Mouse (Mus musculus) stomach, postnatal 0 days (tissue): ENCODE data around the gene Arl2bp. TPM values are rescaled to one million over a fixed set of nuclear protein-coding genes. Genes with fewer than 3 reads are reported as not detected.

Experiments
- ATAC-seq: fragments of 200-750 bp; cut with Nextera tagmentation; 2 replicates; pipeline ENCODE4 v1.8.0; 2017; ENCODE audit not compliant: low FRiP score, low TSS enrichment
- DNase-seq: peaks from one replicate; pipeline ENCODE4 v3.0.0-alpha.2; 2016; ENCODE audit warnings: low spot score
- H3K27ac ChIP-seq: fragments of 300-500 bp; sonication (generic); replicated peaks from 2 replicates; pipeline ENCODE4 v1.5.1; 2014; ENCODE audit warnings: mild to moderate bottlenecking, control low read depth
- H3K27me3 ChIP-seq: fragments of 300-500 bp; sonication (generic); 2 replicates; pipeline ENCODE4 v1.6.1; 2014; ENCODE audit warnings: low read length; ENCODE audit not compliant: control insufficient read depth, insufficient read depth
- H3K36me3 ChIP-seq: fragments of 300-500 bp; sonication (generic); 2 replicates; pipeline ENCODE4 v1.6.1; 2014; ENCODE audit warnings: low read length, mixed read lengths; ENCODE audit not compliant: control insufficient read depth, insufficient read depth
- H3K4me1 ChIP-seq: fragments of 300-500 bp; sonication (generic); replicated peaks from 2 replicates; pipeline ENCODE4 v1.6.1; 2014; ENCODE audit warnings: antibody characterized with exemption; ENCODE audit not compliant: control insufficient read depth, insufficient read depth
- H3K4me2 ChIP-seq: fragments of 300-500 bp; sonication (generic); replicated peaks from 2 replicates; pipeline ENCODE4 v1.6.1; 2014; ENCODE audit warnings: low read depth, mild to moderate bottlenecking, control low read depth, moderate library complexity
- H3K4me3 ChIP-seq: fragments of 300-500 bp; sonication (generic); 2 replicates; pipeline ENCODE4 v1.5.1; 2014; ENCODE audit warnings: low read depth, low read length, control low read depth
- H3K9ac ChIP-seq: fragments of 300-500 bp; sonication (generic); 2 replicates; pipeline ENCODE4 v1.6.1; 2014; ENCODE audit warnings: mild to moderate bottlenecking, low read length, control low read depth, mixed read lengths
- H3K9me3 ChIP-seq: fragments of 300-500 bp; sonication (generic); 2 replicates; pipeline ENCODE4 v1.6.1; 2016; ENCODE audit warnings: low read length; ENCODE audit not compliant: control insufficient read depth
- CTCF ChIP-seq: IDR thresholded peaks from 2 replicates; pipeline ENCODE4 v1.5.1; 2016; ENCODE audit warnings: antibody characterized with exemption, low read depth, mild to moderate bottlenecking, moderate library complexity
- EP300 ChIP-seq: optimal IDR thresholded peaks from 2 replicates; pipeline ENCODE3; 2016; ENCODE audit warnings: antibody characterized with exemption
- WGBS: fragments of 180-500 bp; shearing (Covaris S2); extraction: QIAGEN DNeasy Blood & Tissue Kit; methylation state at CpG from one replicate; pipeline ENCODE4 v1.1.7; 2014; 5-methylcytosine and 5-hydroxymethylcytosine counted together
- polyA plus RNA-seq: library from polyadenylated mRNA; unstranded; fragments of >200 nt; fragmentation: Nextera tagmentation; extraction: Ambion mirVana; gene quantifications from 2 replicates; pipeline ENCODE4 v1.2.1, GENCODE M21; 2015

The Arl2bp gene
- polyA plus RNA-seq, 1 experiment from 2014 or later: 91.2 TPM

DNA sequence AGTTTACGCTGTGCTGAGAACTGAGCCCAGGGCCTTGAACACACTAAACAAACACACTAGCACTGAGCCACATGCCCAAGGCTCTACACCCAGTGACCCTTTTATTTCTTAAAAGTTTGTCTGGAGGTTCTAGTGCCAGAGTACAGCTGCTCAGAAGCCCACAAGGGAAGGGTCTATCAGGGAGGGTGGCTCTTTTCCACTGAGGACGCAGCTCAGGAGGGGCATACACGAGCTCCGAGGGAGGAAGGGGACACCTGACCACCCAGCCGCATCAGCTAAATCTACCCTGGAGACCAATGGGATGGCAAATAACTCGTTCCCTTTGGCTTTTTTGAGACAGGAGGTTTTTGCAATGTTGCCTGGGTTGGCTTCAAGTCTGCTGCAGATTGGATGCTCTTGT lies 31.6 kb downstream of the Arl2bp start:
- Histone ChIP-seq H3K27me3 (peaks cover 2% of the 10 kb centered on the region; the same call in 1 of the 2 replicates), H3K27ac (no peak overlapping the region), H3K4me2 (no peak overlapping the region), H3K4me1 (no peaks in the 10 kb centered on the region), H3K9ac (no peak overlapping the region), H3K36me3 (no peaks in the 10 kb centered on the region; the same call in 1 of the 2 replicates), H3K9me3 (no peaks in the 10 kb centered on the region), H3K4me3 (no peak overlapping the region)
- WGBS: 81% methylated on average over 6 of the region's 6 CpGs
- ATAC-seq (no peak), DNase-seq (no peak)
- TF ChIP-seq CTCF: no peak
- no peak for TF ChIP-seq EP300

DNA sequence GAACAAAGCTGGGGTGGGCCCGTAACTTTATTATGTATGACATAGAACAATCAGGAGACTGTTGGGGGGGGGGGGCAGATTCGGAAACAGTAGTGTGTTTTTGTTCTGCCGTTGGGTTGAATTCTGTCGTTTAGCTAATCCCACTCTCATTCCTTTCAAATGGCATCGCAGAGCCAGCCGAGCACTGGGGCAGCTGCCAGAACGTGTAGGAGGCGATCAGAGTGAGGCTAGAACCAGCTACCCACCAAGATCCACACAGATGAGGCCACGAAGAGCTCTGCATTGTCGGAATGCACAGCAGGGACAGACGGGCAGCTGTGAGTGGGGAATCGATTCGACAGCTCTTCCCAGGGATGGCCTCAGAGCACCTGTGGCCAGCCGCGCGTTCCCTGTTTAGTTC lies 33.0 kb downstream of the Arl2bp start:
- WGBS: 66% methylated on average over 16 of the region's 16 CpGs
- H3K4me3 ChIP-seq: no peak overlapping the region
- H3K9me3 ChIP-seq: no peaks in the 10 kb centered on the region
- peaks cover 2% of the 10 kb centered on the region; the same call in 1 of the 2 replicates for H3K27me3 ChIP-seq
- no peaks in the 10 kb centered on the region; the same call in 1 of the 2 replicates for H3K36me3 ChIP-seq
- no peak for ATAC-seq
- TF ChIP-seq EP300 (no peak), CTCF (no peak)
- DNase-seq: peak; percentile 10
- H3K27ac ChIP-seq: no peak overlapping the region
- no peak overlapping the region for H3K4me2 ChIP-seq
- H3K4me1 ChIP-seq: no peaks in the 10 kb centered on the region
- H3K9ac ChIP-seq: no peak overlapping the region

DNA sequence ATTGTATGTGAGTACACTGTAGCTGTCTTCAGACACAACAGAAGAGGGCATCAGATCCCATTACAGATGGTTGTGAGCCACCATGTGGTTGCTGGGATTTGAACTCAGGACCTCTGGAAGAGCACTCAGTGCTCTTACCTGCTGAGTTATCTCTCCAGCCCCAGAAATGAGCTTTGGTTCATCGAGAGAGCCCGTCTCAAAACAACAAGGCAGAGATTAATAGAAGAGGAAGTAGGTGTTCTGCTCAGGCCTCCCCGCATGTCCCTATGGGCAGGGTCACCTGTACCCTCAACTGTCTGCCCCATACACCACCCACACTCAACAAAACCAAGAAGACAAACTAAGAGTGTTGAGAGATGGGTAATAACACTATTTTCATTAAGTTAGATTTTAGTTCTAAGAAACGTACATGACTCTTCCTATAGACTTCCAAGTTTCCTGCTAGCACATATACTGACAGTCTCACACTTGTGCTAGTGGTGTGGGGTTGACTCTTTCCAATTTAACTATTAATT lies 34.1 kb downstream of the Arl2bp start:
- H3K4me3 ChIP-seq: no peak overlapping the region
- no peaks in the 10 kb centered on the region for H3K9me3 ChIP-seq
- no peak overlapping the region for H3K9ac ChIP-seq
- DNase-seq (no peak), ATAC-seq (no peak)
- H3K4me1 ChIP-seq: no peaks in the 10 kb centered on the region
- H3K27me3 ChIP-seq: peaks cover 2% of the 10 kb centered on the region; the same call in 1 of the 2 replicates
- no peak overlapping the region for H3K4me2 ChIP-seq
- 75% methylated on average over 4 of the region's 4 CpGs for WGBS
- TF ChIP-seq CTCF (no peak), EP300 (no peak)
- H3K36me3 ChIP-seq: no peaks in the 10 kb centered on the region
- no peak overlapping the region for H3K27ac ChIP-seq

DNA sequence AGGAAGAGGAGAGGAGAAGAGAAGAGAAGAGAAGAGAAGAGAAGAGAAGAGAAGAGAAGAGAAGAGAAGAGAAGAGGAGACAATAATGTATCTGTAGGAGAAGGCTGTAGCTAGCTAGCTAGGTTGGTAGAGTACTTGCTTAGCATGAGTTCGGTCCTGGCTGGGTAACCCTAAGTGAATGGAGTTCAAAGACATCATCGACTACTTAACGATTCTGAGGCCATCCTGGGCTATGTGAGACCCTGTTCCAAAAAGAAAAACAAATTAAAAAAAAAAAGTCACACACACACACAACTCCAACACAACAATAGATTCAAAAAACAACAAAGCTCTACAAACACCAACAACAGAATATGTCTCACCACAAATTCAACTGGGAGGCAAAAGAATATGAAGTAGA lies 35.8 kb downstream of the Arl2bp start:
- DNase-seq: no peak
- Histone ChIP-seq H3K9ac (no peak overlapping the region), H3K4me2 (no peak overlapping the region), H3K4me3 (no peak overlapping the region), H3K27ac (no peak overlapping the region), H3K27me3 (peaks cover under 1% of the 10 kb centered on the region; the same call in 1 of the 2 replicates), H3K36me3 (no peaks in the 10 kb centered on the region), H3K4me1 (no peaks in the 10 kb centered on the region), H3K9me3 (no peaks in the 10 kb centered on the region)
- 69% methylated on average over 3 of the region's 3 CpGs for WGBS
- TF ChIP-seq EP300 (no peak), CTCF (no peak)
- no peak for ATAC-seq

DNA sequence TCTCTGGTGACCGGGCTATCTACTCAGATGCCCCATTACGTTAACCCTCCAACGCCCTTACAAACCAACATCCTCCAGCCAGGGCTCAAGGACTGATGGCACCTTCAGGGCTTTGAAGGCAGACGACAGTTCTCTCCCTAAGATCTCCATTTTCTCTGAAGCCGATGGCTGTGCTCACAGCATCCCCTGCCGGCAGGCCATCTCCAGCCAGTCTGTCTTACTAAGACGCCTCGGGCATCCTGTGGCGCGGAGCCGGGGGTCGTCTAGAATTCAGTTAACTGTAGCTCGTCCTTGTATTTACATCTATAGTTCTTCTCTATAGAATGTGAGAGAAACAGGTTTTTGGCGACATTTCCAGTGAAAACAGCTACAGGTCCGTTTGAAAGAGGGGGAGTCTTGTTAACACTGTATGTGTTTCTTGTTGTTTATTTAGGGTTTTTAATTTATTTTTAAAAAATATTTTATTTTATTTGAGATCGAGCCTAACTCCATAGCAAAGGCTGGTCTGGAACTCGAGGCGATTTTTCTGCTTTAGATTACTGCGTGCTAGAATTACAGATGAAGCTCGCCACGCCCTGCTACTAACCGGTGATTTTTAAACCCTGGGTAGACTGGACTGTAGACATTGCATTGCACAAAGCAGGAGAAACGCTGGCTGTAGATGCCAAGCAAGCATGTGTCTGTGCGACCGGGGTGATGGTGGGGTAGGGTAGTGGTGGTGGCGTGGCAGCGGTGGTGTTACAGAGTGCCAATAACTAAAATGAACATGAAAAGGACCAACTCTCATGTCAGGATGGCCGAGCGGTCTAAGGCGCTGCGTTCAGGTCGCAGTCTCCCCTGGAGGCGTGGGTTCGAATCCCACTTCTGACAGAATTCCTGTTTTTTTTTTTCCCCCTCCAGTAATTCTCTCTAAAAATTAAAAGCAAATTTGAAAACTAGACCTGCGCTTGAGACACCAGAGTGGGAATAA lies 36.7 kb downstream of the Arl2bp start:
- TF ChIP-seq EP300 (no peak), CTCF (peak; percentile 97)
- under 1% methylated on average over 35 of the region's 35 CpGs for WGBS
- H3K27ac ChIP-seq: 0 out of 2 replicates have a peak overlapping the region, but pooled peaks have one; percentile 18
- no peaks in the 10 kb centered on the region for H3K9me3 ChIP-seq
- peak overlapping the region; percentile 32 for H3K4me3 ChIP-seq
- no peaks in the 10 kb centered on the region for H3K27me3 ChIP-seq
- H3K4me2 ChIP-seq: peak overlapping the region; percentile 56
- DNase-seq (peak; percentile 82), ATAC-seq (peak; percentile 60)
- H3K4me1 ChIP-seq: no peaks in the 10 kb centered on the region
- H3K36me3 ChIP-seq: no peaks in the 10 kb centered on the region
- no peak overlapping the region for H3K9ac ChIP-seq
